Mouse (Mus musculus): ENCODE measurements around the gene Myh6.

- TF ChIP-seq EP300 (IDR thresholded peaks at IDR 0.05; ENCODE audit: low read depth) (no peak), CTCF (IDR thresholded peaks at IDR 0.05; ENCODE audit: low read depth) (no peak)
These were observed 69.3 kb downstream of the Myh6 start for GRCm38 (mm10) chr14:54897445-54897844.

Measured in heart, postnatal 0 days (tissue).